Mouse (Mus musculus): ENCODE data around the gene Polq. TPM values are rescaled to one million over a fixed set of nuclear protein-coding genes. Genes with fewer than 3 reads are reported as not detected.

Polq gene
- total RNA-seq (2021): 1.0 and 2.1 TPM in 2 replicates
- long read RNA-seq: 0 reads

- DNase-seq: peak; percentile 90
Measured at GRCm38 (mm10) chr16:37011061-37011921, at the start of gene Polq. TSS of gene Polq (plus strand) at chr16:37011786.

- no peak for DNase-seq
Measured at GRCm38 (mm10) chr16:36963415-36963814, 48.2 kb upstream of the Polq start.

- no peak for DNase-seq
Measured at GRCm38 (mm10) chr16:36979127-36979526, 32.5 kb upstream of the Polq start.

DNA sequence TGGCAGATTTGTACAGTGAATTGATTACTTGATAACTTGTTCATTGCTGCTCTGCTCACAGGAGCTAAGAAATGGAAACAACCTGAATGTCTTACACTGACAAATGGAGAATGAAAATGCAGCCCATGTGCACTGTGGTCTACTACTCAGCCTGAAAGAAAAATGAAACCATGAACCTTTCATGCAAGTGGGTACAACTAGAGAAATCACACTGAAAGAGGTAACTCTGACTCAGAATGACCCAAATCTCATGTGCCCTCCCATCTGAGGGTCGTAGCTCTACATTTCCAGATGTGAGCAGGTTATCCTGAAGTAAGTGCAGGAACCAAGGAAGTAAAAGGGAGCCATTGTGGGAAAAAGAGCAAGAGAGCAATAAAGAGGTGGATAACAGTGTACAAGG lies 27.8 kb upstream of the Polq start:
- DNase-seq: no peak

DNA sequence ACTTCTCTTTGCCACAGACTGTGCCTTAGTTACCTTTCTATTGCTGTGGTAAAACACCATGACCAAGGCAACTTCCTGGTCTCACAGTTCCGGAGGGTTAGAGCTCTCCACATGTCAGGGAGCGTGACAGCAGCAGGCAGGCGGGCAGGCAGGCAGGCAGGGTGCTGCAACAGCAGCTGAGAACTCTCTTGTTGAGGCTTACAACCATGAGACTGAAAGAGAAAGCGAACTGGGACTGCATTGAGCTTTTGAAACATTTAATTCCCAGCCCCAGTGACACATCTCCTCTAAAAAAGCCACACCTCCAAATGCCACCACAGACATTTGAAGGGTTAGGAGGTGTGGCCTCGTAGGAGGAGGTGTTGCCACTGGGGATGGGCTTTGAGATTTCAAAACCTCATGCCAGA lies 25.9 kb upstream of the Polq start:
- DNase-seq: no peak

- DNase-seq: no peak
Measured at GRCm38 (mm10) chr16:36987399-36987798, 24.2 kb upstream of the Polq start.

- no peak for DNase-seq
Measured at GRCm38 (mm10) chr16:36988066-36988465, 23.5 kb upstream of the Polq start.

- DNase-seq: no peak
Measured at GRCm38 (mm10) chr16:36989493-36989892, 22.1 kb upstream of the Polq start.

- no peak for DNase-seq
Measured at GRCm38 (mm10) chr16:36989999-36990625, 21.5 kb upstream of the Polq start, which contains the start of gene Fbxo40. TSS of gene Fbxo40 (minus strand) at chr16:36990467.

- no peak for DNase-seq
Measured at GRCm38 (mm10) chr16:36997650-36998049, 13.9 kb upstream of the Polq start.

- no peak for DNase-seq
Measured at GRCm38 (mm10) chr16:36999366-36999972, 12.1 kb upstream of the Polq start.

- no peak for DNase-seq
Measured at GRCm38 (mm10) chr16:37009262-37009661, 2.3 kb upstream of the Polq start.

- DNase-seq: no peak
Measured at GRCm38 (mm10) chr16:37010370-37010769, 1.2 kb upstream of the Polq start.

- peak; percentile 3 for DNase-seq
Measured at GRCm38 (mm10) chr16:37011922-37012289, 320 bp downstream of the Polq start.

DNA sequence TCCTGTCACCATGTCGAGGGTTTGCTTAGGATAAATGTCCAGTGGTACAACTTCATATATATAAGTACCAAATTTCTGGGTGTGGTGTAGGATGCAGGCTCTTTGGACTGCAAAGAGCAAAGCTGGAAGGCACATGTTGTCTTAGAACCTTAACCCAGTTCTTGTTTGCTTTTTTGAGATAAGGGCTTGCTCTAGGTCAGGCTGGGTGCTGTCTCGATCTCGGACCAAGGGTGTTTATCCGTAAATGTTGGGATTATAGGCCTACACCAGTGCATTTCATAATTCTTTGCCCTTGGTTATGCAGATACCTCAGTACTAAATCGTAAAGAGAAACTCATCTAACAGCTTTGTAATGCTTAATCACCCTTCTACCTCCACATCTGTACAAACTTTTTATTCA lies 750 bp downstream of the Polq start:
- DNase-seq: no peak

GRCm38 (mm10) chr16:37027581-37027980 lies 16.0 kb downstream of the Polq start:
- no peak for DNase-seq

GRCm38 (mm10) chr16:37031996-37032395 lies 20.4 kb downstream of the Polq start:
- no peak for DNase-seq

- no peak for DNase-seq
Measured at GRCm38 (mm10) chr16:37034751-37035150, 23.2 kb downstream of the Polq start.

DNA sequence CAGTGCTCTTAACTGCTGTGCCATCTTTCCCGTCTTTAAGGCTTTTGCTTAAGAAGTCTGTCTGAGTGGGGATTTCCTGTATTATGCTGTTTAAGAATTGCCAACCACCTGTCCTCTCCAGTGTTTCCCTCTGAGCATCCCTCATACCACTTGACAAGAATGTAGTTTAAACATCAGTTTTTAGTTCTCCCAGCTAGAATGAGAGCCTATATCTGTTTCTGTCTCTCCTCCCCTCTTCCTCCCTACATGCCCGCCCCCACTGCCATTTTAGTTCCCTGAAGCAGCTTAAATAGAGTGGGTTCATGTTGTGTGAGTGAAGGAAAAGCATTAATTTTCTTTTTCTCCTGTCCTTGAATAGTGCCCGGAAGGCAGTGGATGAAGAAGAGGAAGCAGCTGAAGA lies 48.0 kb downstream of the Polq start:
- DNase-seq: no peak

- DNase-seq: no peak
Measured at GRCm38 (mm10) chr16:37061261-37061660, 49.7 kb downstream of the Polq start.

DNA sequence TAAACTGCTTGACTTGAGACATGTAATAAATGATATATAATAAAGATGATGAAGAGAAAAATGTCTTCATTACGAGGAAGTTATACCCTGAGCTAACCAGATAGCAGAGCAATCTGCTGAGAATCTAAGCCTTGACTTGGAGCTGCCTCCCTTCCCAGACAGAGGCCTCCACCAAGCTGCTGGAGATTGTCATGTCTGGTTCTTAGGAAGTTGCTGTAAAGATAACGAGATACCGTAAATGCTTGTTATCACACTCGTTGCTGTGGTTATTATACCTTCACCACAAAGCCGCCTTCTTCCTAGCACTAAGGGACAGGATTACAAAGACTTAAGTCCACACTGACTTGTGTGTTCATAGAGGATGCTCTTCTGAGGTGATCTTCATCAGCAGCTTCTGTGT lies 60.8 kb downstream of the Polq start:
- no peak for DNase-seq

DNA sequence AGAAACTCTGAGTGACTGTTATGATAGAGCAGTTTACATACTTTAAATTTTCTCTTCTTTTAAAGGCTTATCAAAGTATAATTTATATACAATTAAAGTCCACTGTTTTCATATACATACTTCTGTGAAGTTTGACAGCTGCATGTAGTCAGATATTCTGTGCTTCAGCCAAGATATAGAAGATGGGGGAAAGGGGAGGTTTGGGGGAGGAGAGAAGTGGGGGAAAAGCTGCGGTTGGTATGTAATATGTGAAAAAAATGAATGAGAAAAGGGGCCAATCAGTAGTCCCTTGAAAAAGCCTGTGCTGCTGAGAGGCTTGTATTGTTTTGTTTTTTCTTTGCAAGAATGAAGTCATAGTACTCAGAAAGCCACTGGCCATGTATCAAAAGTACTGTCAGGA lies 78.1 kb downstream of the Polq start:
- no peak for DNase-seq

- DNase-seq: no peak
Measured at GRCm38 (mm10) chr16:37094169-37094833, 82.7 kb downstream of the Polq start.

Measured in adrenal gland, postnatal 25 days (tissue).